Mouse (Mus musculus) embryo, embryonic 11.5 days (tissue): ENCODE measurements at regions not wholly inside any gene's neighbourhood (a gene's known extent, or its start where the extent isn't known, plus 50 kb on each side); places are given as distances from the start of the nearest gene placed in this dataset.

Experiments used
- DNase-seq: peaks from one replicate; pipeline ENCODE4 v3.0.0-alpha.2; 2012; ENCODE audit warnings: low read depth, low spot score

DNA sequence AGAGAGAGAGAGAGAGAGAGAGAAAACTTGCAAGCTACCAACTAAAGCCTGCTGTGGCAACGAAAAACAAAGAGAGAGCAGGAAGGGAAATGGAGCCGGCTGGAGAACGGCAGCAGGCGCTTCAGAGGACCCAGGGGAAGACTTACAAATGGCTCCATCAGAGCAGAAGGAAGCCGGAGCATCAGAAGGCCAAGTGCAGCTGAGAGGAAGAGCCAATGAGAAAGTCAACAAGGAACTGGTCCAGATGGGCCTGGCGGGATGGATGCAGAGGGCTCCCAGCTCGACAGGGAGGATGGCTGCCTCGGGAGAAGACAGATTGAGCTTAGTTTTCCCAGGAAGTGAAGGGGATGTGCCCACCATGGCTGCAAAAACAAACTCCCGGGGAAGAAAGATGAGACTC, 127.2 kb upstream of the Mgmt start:
- DNase-seq = no peak

DNA sequence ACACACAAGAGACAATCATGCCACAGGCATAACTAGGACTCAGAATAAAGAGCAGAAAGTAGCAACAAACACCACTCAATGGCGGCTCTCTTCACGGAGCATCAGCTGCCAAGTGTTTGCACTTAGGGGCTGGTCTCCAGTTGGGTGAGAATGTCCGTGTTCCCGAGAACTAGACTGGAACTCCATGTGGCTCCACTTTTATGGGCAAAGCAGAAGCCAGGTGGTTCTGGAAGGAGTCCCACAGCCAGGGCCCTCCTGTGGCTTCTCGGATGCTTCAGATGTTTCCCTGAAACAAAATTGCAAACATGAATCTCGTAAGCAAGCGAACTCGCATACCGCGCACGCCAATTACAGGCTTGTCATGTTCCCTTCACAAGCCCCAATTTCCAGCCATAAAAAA, 113.7 kb upstream of the Mgmt start:
- no peak for DNase-seq

DNA sequence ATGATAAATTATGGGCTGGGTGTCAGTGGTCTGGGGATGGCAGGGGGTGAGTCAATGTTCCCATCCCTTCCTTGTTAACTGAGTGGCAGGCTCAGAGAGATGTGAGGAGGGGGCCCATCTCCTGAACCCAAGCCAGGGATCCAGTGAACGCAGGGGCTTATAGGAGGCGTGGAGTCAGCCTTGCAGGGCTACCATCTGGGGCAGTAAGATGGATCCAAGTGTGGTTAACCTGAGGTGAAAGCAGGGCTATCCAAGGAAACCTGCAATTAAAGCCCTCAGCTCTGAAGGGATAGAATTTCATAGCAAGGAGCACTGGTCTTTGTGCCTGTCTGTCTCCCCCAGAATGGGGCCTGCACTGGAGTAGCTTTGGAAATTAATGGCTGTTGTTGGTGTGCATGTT, 103.3 kb upstream of the Mgmt start:
- no peak for DNase-seq

DNA sequence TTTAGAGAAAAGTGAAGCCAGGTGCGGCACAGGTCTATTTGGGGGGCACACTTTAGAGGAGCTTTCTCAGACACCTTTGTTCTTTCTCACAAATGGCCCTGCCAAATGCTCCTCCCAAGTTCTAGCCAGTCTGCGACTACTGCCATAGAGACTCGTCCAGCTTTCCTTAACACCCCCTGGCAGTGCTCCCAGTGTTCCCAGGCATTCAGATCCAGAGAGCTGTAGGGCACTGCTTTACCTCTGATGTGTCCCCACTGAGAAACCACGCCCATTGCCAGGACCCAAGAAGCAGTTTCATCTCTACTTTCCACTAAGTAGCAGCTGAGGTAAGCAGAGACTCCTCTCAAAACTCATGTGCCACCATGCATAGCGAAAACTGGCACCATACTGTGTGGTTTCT, 102.3 kb upstream of the Mgmt start:
- no peak for DNase-seq

DNA sequence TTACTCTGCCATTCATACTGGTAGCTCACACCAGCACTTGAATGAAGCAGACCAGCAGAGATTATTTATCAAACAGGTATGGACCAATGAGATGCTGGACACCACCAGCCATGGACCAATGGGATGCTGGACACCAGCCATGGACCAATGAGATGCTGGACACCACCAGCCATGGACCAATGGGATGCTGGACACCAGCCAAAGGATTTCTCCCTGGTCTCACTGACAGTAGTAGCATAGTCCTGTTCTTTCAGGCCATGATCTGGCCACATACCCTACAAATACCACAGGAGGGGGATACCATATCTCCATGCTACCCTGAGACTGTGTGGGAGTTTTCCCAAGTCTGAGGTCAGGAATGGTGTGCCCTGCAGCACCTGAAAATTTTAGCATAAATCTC, 98.0 kb upstream of the Mgmt start:
- no peak for DNase-seq

DNA sequence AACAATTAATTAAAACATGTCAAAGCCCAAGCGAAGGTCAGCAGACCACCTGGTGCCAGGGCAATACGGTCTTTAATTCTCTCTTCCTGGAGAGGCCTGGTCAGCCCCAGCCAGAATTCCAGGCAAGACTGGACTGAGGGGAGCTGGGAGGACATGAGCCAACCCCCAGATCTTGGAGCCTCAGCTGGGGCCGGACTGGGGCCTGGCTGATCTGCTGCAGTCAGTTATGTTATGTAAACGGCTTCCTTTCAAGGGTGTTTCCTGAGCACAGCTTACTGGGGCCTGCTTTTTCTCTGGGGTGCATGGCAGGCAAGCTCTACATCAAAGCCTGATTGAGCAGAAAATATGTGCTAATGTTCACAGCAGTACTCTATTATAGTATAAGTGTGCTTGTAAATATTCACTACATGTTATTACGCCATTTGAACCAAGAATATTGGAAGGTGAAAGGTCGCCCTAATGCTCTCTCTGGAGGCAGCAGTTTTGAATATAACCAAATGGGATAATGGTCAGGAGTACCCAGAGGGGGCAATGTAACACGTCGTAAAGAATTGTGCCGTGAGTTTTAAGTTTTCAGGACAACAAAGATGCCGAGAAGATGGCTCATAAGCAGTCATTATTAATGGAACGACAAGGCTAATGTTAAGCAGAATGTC, 96.5 kb upstream of the Mgmt start:
- DNase-seq = peak; percentile 23

DNA sequence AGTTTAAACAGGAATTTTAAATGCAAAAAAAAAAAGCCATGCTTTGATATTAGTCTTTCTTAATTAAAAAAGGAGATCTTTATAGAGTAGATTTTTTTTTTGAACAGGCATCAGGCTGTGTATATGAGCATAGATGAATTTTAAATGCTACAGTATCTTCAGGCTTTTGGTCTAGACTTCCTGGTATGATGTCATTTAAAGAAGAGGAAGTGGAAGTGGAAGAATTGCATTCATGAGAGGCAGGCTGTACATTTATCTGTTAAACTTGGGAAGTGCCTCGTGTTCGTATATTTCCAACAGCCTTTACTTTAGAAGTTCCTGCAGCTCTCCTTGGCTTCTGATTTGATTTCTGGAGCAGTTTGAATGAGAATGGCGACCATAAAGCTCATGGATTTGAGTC, 95.8 kb upstream of the Mgmt start:
- DNase-seq = no peak

DNA sequence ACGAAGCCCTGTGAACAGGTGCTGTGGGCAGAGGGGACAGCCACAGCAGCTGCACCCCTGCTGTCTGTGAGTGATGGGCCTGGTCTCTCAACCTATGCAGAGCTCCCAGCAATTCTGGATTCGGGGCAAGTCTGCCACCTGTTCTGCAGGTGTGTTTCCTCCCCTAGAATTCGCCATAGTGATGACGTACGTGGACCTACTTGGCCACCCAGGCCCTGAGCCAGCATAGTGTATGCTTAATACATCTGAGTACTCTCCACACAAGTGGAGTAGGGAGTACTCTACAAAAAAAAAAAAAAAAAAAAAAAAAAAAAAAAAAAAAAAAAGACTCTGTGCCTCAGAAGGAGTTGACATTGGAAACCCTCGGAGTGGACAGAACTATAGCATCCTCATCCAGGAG, 87.3 kb upstream of the Mgmt start:
- DNase-seq = no peak

DNA sequence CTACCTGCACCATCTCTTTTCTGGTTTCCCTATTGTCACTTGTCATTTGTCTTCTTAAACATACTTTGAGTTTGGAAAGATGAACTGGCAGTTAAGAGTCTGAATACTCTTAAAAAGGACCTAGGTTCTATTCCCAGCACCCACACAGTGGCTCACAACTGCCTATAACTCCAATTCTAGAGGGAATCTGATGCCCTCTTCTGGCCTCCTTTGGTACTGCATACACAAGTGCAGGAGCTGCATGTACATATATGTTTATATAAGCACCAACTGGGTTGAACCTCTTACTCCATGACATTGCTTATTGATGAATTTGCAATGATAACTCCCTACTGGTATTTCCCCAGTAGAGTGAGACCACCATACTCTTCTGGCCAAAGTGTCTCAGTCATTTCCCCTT, 86.4 kb upstream of the Mgmt start:
- no peak for DNase-seq

DNA sequence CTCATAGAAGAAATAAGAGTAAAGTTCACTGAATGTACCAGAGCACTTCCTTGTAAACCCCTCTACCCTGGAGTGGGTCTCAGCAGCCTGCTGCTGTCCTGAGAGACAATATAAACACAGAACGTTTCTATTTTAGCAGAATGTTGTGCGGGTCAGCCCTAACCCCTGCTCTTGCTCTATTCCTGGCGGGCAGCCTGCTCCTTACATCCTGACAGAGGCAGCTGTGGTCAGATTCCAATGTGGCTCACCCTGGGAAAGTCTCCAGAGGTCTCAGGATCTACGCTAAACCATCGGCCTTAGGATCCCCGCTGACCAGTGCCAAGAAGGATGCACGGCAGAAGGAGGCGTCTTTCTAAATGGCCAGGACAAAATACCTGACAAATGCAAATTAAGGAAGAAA, 84.8 kb upstream of the Mgmt start:
- no peak for DNase-seq

DNA sequence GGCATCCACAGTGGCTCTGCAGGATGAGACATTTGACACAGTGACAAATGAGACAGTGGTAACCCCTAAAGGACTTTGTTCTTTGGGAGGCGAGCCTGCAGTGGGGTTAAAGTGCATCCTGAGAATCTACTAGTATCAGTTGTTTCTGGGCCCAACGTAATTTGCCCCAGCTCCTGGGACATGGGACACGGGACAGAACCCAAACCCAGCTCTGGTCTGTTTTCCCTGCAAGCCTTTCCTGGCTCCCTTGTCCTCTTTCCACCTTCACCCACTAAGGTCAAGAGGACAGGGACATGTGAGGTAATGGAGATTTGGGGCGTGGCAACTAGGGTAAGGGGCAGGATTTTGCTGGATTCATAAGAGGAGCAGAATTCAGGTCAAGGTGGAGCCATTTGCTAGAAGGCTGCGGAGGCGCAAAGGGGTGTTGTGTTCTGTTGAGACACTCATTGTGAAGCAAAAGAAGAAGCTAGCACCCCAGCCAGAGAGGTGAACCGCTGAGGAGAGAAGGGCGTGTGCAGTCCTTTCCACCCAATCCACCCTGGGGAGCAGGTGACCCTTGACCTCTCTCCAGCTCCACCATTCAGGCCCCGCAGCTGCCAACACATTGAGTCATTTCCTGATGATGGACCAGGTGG, 80.6 kb upstream of the Mgmt start:
- DNase-seq = no peak

DNA sequence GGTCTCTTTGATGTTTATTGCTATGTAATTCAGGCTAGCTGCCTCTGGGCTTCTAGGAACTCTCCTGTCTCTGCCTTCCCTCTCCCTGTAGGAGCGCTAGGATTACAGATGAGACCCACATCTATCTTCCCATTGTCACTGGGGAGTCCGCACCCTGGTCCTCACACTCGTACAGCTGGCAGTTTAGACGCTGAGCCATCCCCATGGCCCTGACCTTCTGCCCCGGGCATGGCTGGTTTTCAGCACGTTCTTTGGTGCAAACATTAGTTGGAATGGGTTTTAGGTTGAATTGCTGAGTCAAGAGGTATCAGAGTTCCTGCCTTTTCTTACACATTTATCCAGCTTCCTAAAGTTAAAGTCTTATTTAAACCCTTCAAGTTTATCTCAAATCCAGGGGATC, 79.7 kb upstream of the Mgmt start:
- no peak for DNase-seq

DNA sequence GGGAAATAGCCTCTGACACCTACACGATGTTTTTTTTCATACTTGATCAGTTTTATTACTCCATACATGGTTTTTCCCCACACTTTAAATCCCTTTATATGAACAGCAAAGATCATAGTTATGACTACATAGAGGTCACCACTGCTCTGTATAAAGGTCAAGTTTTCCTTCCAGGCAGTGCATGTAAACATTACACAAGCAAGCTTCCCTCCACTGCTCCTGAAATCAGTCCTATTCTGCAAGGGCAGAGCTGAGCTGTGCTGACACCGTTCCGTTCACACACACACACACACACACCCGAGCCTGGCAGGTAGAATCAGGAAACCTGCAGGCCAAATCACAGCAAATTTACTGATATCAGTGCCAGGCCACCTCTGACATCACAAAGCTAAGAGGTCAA, 74.1 kb upstream of the Mgmt start:
- no peak for DNase-seq

DNA sequence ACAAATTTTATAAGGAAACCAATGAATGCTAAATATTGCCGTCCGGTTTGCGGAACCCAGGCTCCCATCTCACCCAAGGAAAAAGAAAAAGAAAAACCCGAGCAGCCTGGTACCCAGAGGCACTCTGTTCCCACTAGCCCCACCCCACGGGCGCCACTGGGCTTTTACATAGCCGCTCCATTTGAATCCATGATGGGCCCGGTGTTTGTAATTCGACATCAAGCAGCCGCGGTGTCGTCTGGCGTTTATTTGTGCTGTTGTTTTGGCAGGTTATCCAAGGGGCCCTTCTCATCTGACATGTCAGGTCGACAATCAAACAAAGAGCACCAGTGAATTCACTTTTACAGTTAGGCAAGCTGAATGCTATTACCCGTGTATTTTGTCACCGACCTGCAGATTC, 68.8 kb upstream of the Mgmt start:
- DNase-seq = no peak

DNA sequence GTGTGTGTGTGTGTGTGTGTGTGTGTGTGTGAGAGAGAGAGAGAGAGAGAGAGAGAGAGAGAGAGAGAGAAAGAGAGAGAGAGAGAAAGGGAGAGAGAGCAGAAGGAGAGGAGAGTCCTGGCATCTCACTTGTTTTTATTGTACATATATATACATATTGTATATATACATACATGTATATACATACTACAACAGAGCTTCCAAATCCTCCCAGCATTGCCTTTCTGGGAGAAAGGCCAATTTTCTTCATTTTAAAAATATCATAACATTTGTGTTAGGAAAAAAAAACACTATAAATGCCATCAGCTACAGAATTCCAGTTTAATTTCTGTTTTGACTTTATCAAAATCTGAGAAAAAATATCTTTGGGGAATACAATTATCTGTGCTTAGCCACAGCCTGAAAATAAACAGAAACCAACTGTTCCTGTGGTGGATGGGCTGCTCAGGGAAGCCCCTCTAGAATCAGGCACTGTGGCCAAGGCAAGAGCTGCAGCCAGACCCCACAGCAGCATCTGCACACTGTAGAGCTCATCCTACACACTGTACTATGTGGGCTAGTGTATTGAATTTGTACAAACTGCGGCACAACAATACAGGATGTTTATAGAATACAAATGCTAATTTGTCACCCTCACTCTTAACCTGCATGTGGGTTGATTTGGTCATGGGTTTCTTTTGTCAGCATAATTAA, 64.6 kb upstream of the Mgmt start:
- DNase-seq = no peak

DNA sequence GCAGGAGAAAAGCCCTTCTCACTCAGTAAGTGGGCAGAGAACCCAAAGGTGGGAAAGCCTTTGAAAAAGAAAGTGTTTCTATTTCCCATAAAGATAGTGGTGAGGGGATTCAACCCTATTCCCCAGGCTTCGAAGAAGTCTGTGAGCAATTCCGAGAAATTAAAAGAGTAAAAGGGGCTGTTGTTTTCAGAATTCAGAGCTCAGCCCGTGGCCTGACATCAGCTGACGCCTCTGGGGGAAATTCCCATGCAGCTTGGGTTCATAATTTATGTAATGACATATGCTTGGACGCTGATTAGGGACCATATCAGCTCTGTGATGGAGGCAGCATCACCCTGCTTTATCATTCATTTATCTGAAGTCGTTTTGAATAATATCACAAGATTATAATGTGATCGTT, 62.0 kb upstream of the Mgmt start:
- no peak for DNase-seq

DNA sequence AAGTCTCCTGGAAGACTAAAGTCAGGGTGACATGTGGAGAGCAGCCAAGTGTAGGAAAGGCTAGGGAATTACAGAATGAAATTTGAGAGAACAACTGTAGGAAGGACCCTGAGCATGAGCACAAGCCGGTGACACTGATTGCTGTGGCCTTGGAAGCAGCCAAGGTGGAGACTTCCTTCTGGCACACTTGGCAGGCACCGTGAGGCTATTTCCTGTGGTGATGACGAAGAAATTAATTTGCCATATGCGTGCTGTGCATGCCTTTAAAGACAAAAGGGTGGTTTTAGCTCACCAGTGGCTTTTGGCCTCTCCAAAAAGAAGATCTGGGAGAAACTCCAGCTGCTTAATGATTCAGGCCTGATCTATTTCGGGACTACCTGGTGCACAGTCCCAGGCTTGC, 55.4 kb upstream of the Mgmt start:
- DNase-seq = no peak

DNA sequence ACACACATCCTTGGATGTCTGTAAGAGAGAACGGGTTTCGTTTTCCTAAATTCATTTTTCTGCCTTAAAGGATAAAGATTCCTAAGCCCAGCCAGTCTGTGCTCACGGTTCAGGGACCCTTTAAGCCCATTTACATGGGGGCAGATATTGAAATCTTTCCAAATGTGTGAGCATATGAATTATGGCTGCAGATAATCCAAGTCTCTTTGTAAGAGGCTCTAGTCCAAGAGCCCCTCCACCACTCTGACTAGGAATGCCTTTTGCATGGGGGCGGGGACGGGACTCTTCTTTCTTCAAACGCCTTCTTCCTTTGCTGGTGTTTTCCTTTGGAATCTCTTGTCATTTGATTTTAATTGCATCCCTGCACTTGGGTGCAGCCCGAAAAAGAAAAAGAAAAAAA, 54.2 kb upstream of the Mgmt start:
- no peak for DNase-seq

DNA sequence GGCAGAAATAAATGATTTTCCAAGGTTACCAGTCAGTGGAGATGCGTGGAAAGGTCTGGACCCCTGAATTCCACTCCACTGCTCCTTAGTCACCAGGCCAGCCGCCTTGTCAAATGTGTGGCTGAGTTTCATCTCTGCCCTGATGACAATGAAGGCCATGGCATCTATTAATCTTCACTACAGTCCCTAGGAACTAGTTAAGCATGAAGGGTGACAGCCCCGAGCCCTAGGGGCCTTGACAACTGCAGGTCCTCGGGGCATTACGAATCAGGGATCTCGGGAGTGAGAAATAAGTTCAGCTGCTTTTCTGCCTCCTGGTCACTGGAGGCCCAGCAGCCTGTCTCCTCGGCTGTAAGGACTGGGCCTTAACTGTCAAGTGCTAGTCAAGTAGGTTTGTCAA, 51.7 kb upstream of the Mgmt start:
- no peak for DNase-seq

DNA sequence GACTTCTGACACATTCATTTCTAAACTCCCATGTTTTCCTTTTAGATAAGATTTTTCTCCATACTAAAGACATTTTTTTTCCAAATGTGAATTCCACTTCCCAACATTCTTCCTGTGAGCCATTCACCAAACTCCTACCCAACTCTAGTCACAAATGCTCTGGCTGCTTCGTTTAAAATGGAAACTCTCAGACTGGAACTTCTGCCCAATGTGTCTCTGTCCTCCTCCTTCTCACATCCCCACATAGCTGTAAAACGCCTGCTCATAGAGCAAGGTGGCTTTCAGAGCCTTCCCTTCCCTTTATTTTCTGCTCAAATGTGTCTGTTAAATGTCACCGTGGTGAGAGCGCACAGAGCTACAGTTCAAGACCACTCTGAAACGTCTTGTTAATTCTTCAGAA, 50.1 kb upstream of the Mgmt start:
- no peak for DNase-seq
